Mouse (Mus musculus): Measurements from ENCODE around the gene Wwox. TPM values are rescaled to one million over a fixed set of nuclear protein-coding genes. Genes with fewer than 3 reads are reported as not detected.
A peak's percentile ranks its signal among the peaks of the same experiment; 100 is the strongest.

Gene Wwox
- polyA plus RNA-seq, 3 experiments from 2014 or later = 8.6 to 17.2 (median 12.6) TPM

DNA sequence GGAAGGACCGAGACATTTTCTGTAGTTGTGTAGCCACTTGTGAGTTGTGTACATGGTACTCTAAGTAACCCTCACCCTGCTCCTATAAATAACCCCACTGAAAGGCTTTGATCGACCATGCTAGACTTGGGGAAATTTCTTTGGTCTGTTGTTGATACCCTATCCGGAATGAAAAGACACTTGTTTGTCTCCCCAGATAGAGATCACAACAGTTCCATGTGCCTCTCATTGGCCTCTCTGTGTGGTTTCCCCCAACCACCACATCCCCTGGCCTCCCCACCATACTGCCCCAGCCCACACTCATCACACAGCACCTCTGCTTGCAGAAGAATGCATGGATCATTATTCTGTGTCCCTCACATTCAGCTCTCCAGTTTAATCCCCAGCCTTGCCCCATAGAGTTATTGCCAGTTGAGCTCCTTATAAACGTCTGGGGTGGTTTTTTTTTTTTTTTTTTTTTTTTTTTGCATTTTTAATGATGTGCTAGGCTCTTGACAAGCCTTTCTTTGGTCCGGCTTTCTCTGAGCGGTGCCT is 746.0 kb downstream of the Wwox start:
- peak; percentile 11 for ATAC-seq

GRCm38 (mm10) chr8:115186121-115186811 is 746.8 kb downstream of the Wwox start:
- no peak for ATAC-seq

DNA sequence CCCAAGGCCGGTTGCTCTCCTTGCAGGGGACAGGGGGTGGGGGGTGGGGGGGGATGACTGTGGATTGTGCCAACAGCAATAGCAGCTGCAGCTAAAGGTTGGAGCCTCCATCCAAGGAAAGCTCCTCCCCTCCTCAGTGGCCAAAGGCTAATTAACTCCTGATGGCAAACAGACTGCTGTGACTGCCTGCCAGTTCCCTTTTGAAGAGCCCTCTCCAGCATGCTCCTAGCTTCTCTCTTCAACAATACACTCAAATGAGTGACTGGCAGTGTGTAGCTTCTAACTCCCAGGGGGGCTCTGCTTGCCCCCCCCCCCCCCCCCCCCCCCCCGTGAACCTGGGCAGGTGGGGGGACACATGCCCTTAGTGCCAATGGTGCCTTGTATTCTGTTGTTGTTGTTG is 747.4 kb downstream of the Wwox start:
- no peak for ATAC-seq

DNA sequence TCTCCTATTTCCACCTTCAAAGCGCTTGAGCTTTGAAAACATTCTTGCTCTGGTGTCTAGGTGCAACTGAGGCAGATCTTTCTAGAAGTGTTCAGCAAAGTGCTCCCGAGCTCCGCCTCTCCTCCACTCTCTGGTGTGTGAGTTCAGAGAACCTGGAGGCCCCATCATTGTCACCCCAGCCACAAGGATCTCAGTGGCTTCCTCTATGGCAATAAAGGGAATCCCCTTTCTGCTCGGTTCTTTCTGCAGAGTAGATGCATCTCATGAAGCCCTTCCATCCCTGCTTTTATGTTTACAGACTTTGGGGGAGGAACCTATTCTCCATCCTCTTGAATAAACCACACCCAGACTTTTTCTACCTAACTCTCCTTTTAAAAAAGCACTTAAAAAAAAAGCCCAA is 749.0 kb downstream of the Wwox start:
- peak; percentile 62 for ATAC-seq

GRCm38 (mm10) chr8:115189836-115190235 is 750.4 kb downstream of the Wwox start:
- peak; percentile 90 for ATAC-seq

- no peak for ATAC-seq
Observed at GRCm38 (mm10) chr8:115193767-115194166, 754.3 kb downstream of the Wwox start.

DNA sequence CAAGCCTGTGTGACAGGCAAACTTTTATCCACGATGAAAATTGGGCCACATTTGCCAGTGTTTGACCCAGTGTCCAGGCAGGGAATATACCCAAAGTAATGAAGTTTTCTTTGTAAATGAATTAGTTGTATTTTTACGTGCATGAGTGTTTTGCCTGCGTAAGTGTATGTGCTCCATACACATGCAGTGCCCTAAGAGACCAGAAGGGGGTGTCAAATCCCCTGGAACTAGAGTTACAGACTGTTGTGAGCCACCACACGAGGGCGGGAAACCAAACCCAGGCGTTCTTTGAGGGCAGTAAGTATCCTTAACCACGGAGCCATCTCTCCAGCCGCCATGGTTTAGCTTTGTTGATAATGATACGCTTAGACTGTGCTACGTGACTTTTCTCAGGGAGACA is 755.9 kb downstream of the Wwox start:
- ATAC-seq = no peak

DNA sequence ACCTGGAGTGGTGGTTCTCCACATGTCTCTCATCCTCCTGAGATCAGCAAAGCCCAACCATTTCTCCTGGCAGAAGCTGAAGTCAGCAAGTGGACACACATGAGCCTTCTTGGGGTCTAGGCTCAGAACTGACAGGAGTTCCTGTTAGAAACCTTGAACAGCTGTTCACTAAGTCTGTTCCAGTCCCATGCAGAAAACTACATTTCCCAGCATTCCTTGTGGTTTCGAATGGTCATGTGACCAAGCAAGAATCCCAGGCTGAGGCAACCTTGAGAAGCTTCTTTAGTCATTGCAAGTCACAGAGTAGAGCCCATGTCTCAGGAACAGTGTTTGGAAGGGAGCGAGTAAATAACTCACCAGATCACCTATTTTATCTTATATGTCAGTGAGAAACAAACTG is 757.4 kb downstream of the Wwox start:
- ATAC-seq = peak; percentile 50

GRCm38 (mm10) chr8:115199204-115199603 is 759.7 kb downstream of the Wwox start:
- ATAC-seq = no peak

GRCm38 (mm10) chr8:115199616-115200150 is 760.2 kb downstream of the Wwox start:
- ATAC-seq = no peak

DNA sequence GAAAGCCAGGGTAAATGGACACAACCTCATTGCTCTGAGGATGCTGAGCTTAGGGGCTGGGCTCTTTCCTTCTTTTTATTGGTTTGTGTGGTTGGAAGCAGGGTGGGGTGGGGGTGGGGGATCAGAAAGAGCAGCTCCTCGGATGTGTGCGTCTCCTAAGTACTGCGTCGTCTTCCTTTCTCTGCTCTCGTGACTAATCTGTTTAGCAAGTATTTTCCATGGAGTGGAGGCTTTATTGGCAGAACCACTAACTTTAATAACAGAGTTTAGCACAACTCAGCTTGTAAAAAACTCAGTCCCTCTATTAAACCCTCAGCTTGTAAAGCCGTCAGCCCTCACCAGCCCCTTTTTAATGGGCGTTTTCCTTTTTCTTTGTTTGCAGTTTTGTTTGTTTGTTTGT is 762.3 kb downstream of the Wwox start:
- no peak for ATAC-seq

GRCm38 (mm10) chr8:115207480-115207879 is 768.0 kb downstream of the Wwox start:
- no peak for ATAC-seq

DNA sequence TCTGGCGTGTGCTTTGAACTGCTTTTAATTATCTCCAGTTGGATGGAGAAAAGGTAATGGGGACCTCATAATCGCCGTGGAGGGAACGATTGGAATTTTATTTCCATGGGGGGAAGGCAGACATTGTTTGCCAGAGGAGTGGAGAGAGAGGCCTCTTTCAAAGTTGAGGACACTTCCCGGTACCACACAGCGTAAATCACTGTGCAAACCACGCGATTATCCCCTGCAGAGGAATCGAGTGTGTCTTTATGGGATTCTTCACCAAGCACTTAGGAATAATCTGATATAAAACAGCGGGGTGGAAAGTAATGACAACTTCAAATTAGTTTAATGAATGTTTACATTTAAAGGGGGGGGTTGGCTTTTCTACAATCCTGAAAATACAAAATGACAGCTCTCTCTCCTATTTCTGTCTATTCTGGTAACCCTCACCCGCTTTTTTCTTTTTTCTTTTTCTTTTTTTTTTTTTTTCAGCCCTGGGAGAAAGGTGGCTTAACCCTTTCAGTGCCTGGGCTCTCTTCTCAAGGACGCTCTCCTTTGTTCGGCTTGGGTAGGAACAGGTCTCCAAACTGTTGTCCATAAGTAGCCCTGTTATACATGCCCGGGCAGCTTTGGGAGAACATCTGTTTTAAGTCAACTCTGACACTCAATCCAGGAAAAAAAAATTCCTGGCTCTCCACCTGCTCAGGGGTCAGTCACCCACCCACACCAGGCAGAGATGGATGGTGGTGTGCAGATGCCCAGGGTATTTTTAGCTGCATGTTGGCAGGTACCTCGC is 769.1 kb downstream of the Wwox start:
- ATAC-seq = no peak

DNA sequence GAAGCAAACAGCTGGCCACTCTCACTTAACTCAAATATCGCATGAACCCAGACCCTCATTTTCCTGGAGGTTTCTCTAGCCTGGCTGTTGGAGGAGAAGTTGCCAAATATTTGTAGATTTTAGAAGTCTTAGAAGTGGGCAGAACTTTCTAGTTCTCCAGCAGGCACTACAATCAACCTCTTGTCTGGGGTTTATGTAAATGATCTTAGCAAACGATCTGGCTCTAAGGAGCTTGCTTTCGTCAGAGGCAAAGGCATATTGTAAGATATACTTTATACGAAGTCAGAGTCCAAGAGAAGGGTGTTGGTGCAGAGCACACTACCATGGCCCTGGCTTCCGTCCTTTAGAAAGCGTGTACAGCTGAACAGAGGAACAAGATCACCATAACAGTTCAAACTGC is 770.6 kb downstream of the Wwox start:
- no peak for ATAC-seq

DNA sequence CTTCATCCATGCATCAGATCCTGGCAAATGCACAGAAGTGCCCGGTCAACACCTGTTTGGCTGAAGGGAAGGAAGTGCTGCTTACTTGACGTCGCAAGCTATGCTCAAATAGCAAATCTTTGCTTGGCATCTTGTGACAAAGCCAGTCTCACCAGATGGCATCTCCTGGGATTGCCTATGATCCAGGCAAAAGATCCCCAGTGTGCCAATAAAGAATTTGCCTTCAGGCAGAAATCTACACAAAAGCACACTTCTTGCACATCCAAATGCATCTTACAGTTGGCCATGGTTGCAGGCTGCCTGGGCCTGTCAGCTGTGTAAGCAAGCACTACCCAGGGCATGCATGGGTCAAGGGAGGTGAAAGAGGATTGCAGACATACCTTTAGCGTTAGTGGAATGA is 773.7 kb downstream of the Wwox start:
- no peak for ATAC-seq

DNA sequence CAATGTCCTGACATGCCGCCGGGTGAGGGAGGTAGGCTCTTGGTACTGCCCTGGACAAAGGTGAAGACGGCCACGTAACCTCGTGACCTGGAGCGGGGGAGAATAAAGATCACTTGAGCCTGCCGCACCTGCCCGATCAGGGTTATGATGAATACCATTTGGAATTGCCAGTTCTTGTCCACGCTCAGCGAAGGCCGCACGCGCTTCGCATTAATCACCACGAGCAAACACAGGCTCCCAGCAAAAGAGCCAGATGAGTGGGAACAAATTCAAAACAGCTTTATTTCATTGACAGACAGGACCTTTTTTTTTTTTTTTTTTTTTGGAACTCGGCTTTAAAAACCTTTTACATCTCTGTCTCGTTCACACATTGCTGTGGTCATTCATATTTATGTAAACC is 775.4 kb downstream of the Wwox start:
- ATAC-seq = no peak

DNA sequence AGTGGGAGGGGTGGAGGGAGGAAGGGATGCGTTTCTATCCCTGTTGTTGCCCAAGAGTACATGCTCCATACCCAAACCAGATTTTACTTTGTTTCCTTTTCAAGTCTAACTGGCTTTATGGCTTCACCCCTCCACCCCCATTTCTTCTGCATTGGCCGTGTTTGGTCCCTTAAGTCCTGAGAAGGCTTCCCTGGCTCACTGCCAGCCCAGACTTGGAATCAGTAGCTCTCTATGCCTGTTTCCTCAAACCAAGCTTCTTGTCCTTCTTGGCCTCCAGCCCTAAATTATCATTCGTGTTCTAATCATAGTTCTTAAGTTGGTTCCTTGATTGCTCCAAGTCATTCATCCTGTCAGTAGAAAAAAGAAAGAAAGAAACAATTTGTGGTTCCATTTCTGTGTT is 777.3 kb downstream of the Wwox start:
- ATAC-seq = no peak

- ATAC-seq = no peak
Observed at GRCm38 (mm10) chr8:115222545-115222944, 783.1 kb downstream of the Wwox start.

- ATAC-seq = peak; percentile 67
Observed at GRCm38 (mm10) chr8:115226781-115227583, 787.5 kb downstream of the Wwox start.

- ATAC-seq = no peak
Observed at GRCm38 (mm10) chr8:115228903-115229302, 789.4 kb downstream of the Wwox start.

- peak; percentile 91 for ATAC-seq
Observed at GRCm38 (mm10) chr8:115234068-115234467, 794.6 kb downstream of the Wwox start.

DNA sequence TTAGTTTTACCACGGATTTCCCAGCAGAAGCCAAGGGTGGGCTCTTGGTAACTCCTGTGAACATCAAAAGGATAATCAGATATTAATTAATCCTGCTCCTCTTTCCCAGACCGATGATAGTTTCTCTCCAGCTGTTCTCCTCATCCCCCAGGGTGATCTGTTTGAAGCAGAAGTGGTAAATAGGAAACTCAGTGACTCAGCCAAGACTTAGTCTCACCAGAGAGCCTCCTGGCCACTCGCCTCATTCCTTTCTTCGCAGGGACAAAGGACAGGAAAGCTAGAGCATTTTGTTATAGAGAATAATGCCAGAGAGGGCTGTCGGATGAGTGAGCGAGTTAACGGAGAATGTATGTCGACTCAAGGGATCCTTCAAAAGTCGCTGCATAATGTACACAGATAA is 798.1 kb downstream of the Wwox start:
- ATAC-seq = no peak

Data from inflammation-experienced regulatory T-cells, adult 6 months (primary cell).